Mouse (Mus musculus) bone marrow macrophage, adult 2 months (primary cell): ENCODE results near the gene Grn. TPM values are rescaled to one million over a fixed set of nuclear protein-coding genes. Genes with fewer than 3 reads are reported as not detected.

Experiments
- H3K27ac ChIP-seq: 2 replicates; pipeline ENCODE4 v1.5.1; 2012; ENCODE audit warnings: low read depth, low read length; ENCODE audit not compliant: insufficient read depth
- H3K4me1 ChIP-seq: 2 replicates; pipeline ENCODE4 v1.6.1; 2012; ENCODE audit warnings: low read length; ENCODE audit not compliant: control insufficient read depth, insufficient read depth
- H3K4me3 ChIP-seq: 2 replicates; pipeline ENCODE4 v1.5.1; 2012; ENCODE audit warnings: mild to moderate bottlenecking, low read length, moderate library complexity; ENCODE audit not compliant: insufficient read depth
- CTCF ChIP-seq: IDR thresholded peaks from 2 replicates; pipeline ENCODE4 v1.5.1; 2012; ENCODE audit warnings: low read depth, mild to moderate bottlenecking, low read length, moderate library complexity
- POLR2A ChIP-seq: IDR thresholded peaks from 2 replicates; pipeline ENCODE4 v1.6.1; 2012; ENCODE audit warnings: mild to moderate bottlenecking, low read depth, low read length, borderline replicate concordance
- polyA plus RNA-seq: library from polyadenylated mRNA; stranded (reverse); fragments of >200 nt; gene quantifications from 2 replicates; pipeline ENCODE4 v1.2.4, GENCODE M21; 2012; ENCODE audit not compliant: missing spikeins, insufficient read depth, insufficient read length

The Grn gene
- polyA plus RNA-seq, 1 experiment: 2,101 TPM

- no peak overlapping the region for H3K27ac ChIP-seq
- TF ChIP-seq POLR2A: no peak
- no peak for TF ChIP-seq CTCF
- peaks cover 3% of the 10 kb centered on the region; the same call in 1 of the 2 replicates for H3K4me1 ChIP-seq
- no peak overlapping the region for H3K4me3 ChIP-seq
Observed at GRCm38 (mm10) chr11:102400513-102401084, 29.5 kb upstream of the Grn start.

GRCm38 (mm10) chr11:102401898-102402500, 28.1 kb upstream of the Grn start:
- Histone ChIP-seq H3K4me3 (no peak overlapping the region), H3K27ac (no peak overlapping the region), H3K4me1 (peaks cover 9% of the 10 kb centered on the region; the same call in 1 of the 2 replicates)
- no peak for TF ChIP-seq POLR2A
- no peak for TF ChIP-seq CTCF

GRCm38 (mm10) chr11:102403657-102404056, 26.5 kb upstream of the Grn start:
- Histone ChIP-seq H3K4me1 (peaks cover 9% of the 10 kb centered on the region; the same call in 1 of the 2 replicates), H3K27ac (no peak overlapping the region), H3K4me3 (no peak overlapping the region)
- TF ChIP-seq POLR2A (no peak), CTCF (no peak)

- TF ChIP-seq POLR2A (no peak), CTCF (no peak)
- no peak overlapping the region for H3K4me3 ChIP-seq
- H3K27ac ChIP-seq: no peak overlapping the region
- H3K4me1 ChIP-seq: peaks cover 13% of the 10 kb centered on the region
Observed at GRCm38 (mm10) chr11:102404161-102405010, 25.7 kb upstream of the Grn start.

- Histone ChIP-seq H3K4me1 (peaks cover 18% of the 10 kb centered on the region), H3K27ac (no peak overlapping the region), H3K4me3 (peak overlapping the region; percentile 95)
- TF ChIP-seq POLR2A (no peak), CTCF (no peak)
Observed at GRCm38 (mm10) chr11:102405544-102406285, 24.4 kb upstream of the Grn start.

GRCm38 (mm10) chr11:102406401-102406800, 23.7 kb upstream of the Grn start:
- Histone ChIP-seq H3K27ac (peak overlapping the region; percentile 76; the same call in 1 of the 2 replicates), H3K4me1 (peaks cover 19% of the 10 kb centered on the region), H3K4me3 (peak overlapping the region; percentile 95)
- TF ChIP-seq POLR2A (no peak), CTCF (no peak; the same call in 1 of the 2 replicates)

GRCm38 (mm10) chr11:102406900-102407833, 22.9 kb upstream of the Grn start:
- peak overlapping the region; percentile 86 for H3K27ac ChIP-seq
- peak overlapping the region; percentile 95 for H3K4me3 ChIP-seq
- no peak for TF ChIP-seq CTCF
- TF ChIP-seq POLR2A: no peak
- H3K4me1 ChIP-seq: peaks cover 21% of the 10 kb centered on the region

GRCm38 (mm10) chr11:102407834-102408215, 22.3 kb upstream of the Grn start, which contains the start of gene Slc25a39:
Slc25a39 (minus strand) TSS chr11:102407946.
- peaks cover 21% of the 10 kb centered on the region for H3K4me1 ChIP-seq

More at GRCm38 (mm10) chr11:102407834-102408215, 22.3 kb upstream of the Grn start, which contains the start of gene Slc25a39:
- H3K4me3 ChIP-seq: peak within 1 kb of the TSS; percentile 95
- peak within 1 kb of the TSS; percentile 86 for H3K27ac ChIP-seq
- no peak for TF ChIP-seq CTCF
- TF ChIP-seq POLR2A: no peak
